Mouse (Mus musculus): Measurements from ENCODE around the gene Cpsf3.

Cpsf3 gene

GRCm38 (mm10) chr12:21284761-21285441, at the start of gene Cpsf3:
Cpsf3 (plus strand) TSS chr12:21285391.
- no peak for DNase-seq (ENCODE audit: low read depth, low spot score)

- DNase-seq (ENCODE audit: low read depth, low spot score) = no peak
Observed at GRCm38 (mm10) chr12:21241965-21242364, 43.2 kb upstream of the Cpsf3 start.

- no peak for DNase-seq (ENCODE audit: low read depth, low spot score)
Observed at GRCm38 (mm10) chr12:21244375-21244960, 40.7 kb upstream of the Cpsf3 start.

- no peak for DNase-seq (ENCODE audit: low read depth, low spot score)
Observed at GRCm38 (mm10) chr12:21247711-21248392, 37.3 kb upstream of the Cpsf3 start.

GRCm38 (mm10) chr12:21260494-21261256, 24.5 kb upstream of the Cpsf3 start:
- no peak for DNase-seq (ENCODE audit: low read depth, low spot score)

GRCm38 (mm10) chr12:21261521-21261920, 23.7 kb upstream of the Cpsf3 start:
- DNase-seq (ENCODE audit: low read depth, low spot score) = no peak

- DNase-seq (ENCODE audit: low read depth, low spot score) = no peak
Observed at GRCm38 (mm10) chr12:21263256-21263655, 21.9 kb upstream of the Cpsf3 start.

- no peak for DNase-seq (ENCODE audit: low read depth, low spot score)
Observed at GRCm38 (mm10) chr12:21264241-21264640, 20.9 kb upstream of the Cpsf3 start.

GRCm38 (mm10) chr12:21264970-21265369, 20.2 kb upstream of the Cpsf3 start:
- no peak for DNase-seq (ENCODE audit: low read depth, low spot score)

- DNase-seq (ENCODE audit: low read depth, low spot score) = no peak
Observed at GRCm38 (mm10) chr12:21265501-21265900, 19.7 kb upstream of the Cpsf3 start.

- DNase-seq (ENCODE audit: low read depth, low spot score) = peak; percentile 36
Observed at GRCm38 (mm10) chr12:21265946-21266783, 19.0 kb upstream of the Cpsf3 start.

GRCm38 (mm10) chr12:21266784-21267098, 18.4 kb upstream of the Cpsf3 start:
- no peak for DNase-seq (ENCODE audit: low read depth, low spot score)

- DNase-seq (ENCODE audit: low read depth, low spot score) = no peak
Observed at GRCm38 (mm10) chr12:21268083-21268616, 17.0 kb upstream of the Cpsf3 start.

GRCm38 (mm10) chr12:21274446-21274845, 10.7 kb upstream of the Cpsf3 start:
- DNase-seq (ENCODE audit: low read depth, low spot score) = no peak

- DNase-seq (ENCODE audit: low read depth, low spot score) = no peak
Observed at GRCm38 (mm10) chr12:21277352-21277864, 7.8 kb upstream of the Cpsf3 start.

GRCm38 (mm10) chr12:21285508-21286242, 484 bp downstream of the Cpsf3 start:
- DNase-seq (ENCODE audit: low read depth, low spot score) = no peak

GRCm38 (mm10) chr12:21286243-21286622, 1.0 kb downstream of the Cpsf3 start, which contains the start of gene Itgb1bp1:
Itgb1bp1 (minus strand) TSS chr12:21286284.
- DNase-seq (ENCODE audit: low read depth, low spot score) = peak; percentile 96

GRCm38 (mm10) chr12:21286712-21287650, 1.8 kb downstream of the Cpsf3 start:
- no peak for DNase-seq (ENCODE audit: low read depth, low spot score)
